ENCODE assay signal across 9 mouse cellular contexts in genomic region chr17:28163666-28164065, GRCm38 (mm10). TPM values are rescaled to one million over a fixed set of nuclear protein-coding genes. Genes with fewer than 3 reads are reported as not detected.
A peak's percentile ranks its signal among the peaks of the same experiment; 100 is the strongest.
DNase-seq lines count a peak whose midpoint lies in the region; ATAC-seq and TF ChIP-seq lines count a peak whose summit lies in the region.
"Had no signal": no experiment of that assay in that cellular context is flagged by ENCODE, and none has a peak within 500 bp of the region (broad histone marks: within the 10 kb centered on the region; RNA-seq: fewer than 3 reads in every experiment).

No protein-coding gene starts in this region.

- H3K79me2 ChIP-seq in liver, adult 2 months (ENCODE audit: control insufficient read depth, insufficient read depth, low read length) = no peaks in the 10 kb centered on the region

- no peak for ATAC-seq in hindbrain, embryonic 11.5 days (ENCODE audit: low FRiP score)
- ATAC-seq in hindbrain, embryonic 12.5 days (ENCODE audit: low FRiP score) = no peak
- peak; percentile 67 for ATAC-seq in kidney, embryonic 14.5 days (ENCODE audit: low FRiP score, low TSS enrichment)
- ATAC-seq in neural tube, embryonic 11.5 days (ENCODE audit: insufficient read depth, low FRiP score, low TSS enrichment) = no peak

- DNase-seq in hindbrain, embryonic 11.5 days (ENCODE audit: low spot score) = peak; percentile 88
- peak; percentile 91 to 93 for DNase-seq in cerebellum, postnatal 10 days
- peak; percentile 74 for DNase-seq in gastrocnemius, adult 18-20 months (ENCODE audit: low spot score)
- DNase-seq in liver, adult 2 months (ENCODE audit: extremely low read depth, low read depth, low spot score) = peak; percentile 26
- peak; percentile 81 for DNase-seq in neural tube, embryonic 11.5 days (ENCODE audit: low spot score)

- no peaks in the 10 kb centered on the region for H3K4me1 ChIP-seq in hindbrain, embryonic 11.5 days (replicated peaks; ENCODE audit: control insufficient read depth, insufficient read depth, low read length)
- peaks cover 28% of the 10 kb centered on the region for H3K4me1 ChIP-seq in hindbrain, embryonic 12.5 days
- peaks cover 9% of the 10 kb centered on the region; the same call in 1 of the 2 replicates for H3K4me1 ChIP-seq in kidney, embryonic 14.5 days (ENCODE audit: control insufficient read depth, insufficient read depth, low read length)
- H3K4me1 ChIP-seq in liver, adult 2 months (ENCODE audit: control insufficient read depth, insufficient read depth, low read length) = no peaks in the 10 kb centered on the region
- no peaks in the 10 kb centered on the region for H3K4me1 ChIP-seq in neural tube, embryonic 11.5 days (ENCODE audit: control insufficient read depth, insufficient read depth, low read length)
- H3K4me1 ChIP-seq in testis, adult 2 months (ENCODE audit: control insufficient read depth, insufficient read depth, low read length) = no peaks in the 10 kb centered on the region

- 0 out of 2 replicates have a peak, but pooled peaks cover 4% of the 10 kb centered on the region for H3K36me3 ChIP-seq in hindbrain, embryonic 11.5 days (ENCODE audit: control insufficient read depth, insufficient read depth, low read length)
- H3K36me3 ChIP-seq in hindbrain, embryonic 12.5 days = peaks cover 67% of the 10 kb centered on the region
- peaks cover 52% of the 10 kb centered on the region; the same call in 1 of the 2 replicates for H3K36me3 ChIP-seq in kidney, embryonic 14.5 days (ENCODE audit: control insufficient read depth, insufficient read depth, low read length)
- H3K36me3 ChIP-seq in liver, adult 2 months (ENCODE audit: control insufficient read depth, insufficient read depth, low read length) = no peaks in the 10 kb centered on the region
- H3K36me3 ChIP-seq in neural tube, embryonic 11.5 days (ENCODE audit: control insufficient read depth, insufficient read depth, low read length) = peaks cover 11% of the 10 kb centered on the region; the same call in 1 of the 2 replicates
- H3K36me3 ChIP-seq in testis, adult 2 months (ENCODE audit: control insufficient read depth, insufficient read depth, low read length) = no peaks in the 10 kb centered on the region

- H3K4me2 ChIP-seq in hindbrain, embryonic 11.5 days (replicated peaks; ENCODE audit: low read depth, low read length) = no peak overlapping the region
- H3K4me2 ChIP-seq in hindbrain, embryonic 12.5 days (replicated peaks) = no peak overlapping the region
- no peak overlapping the region for H3K4me2 ChIP-seq in kidney, embryonic 14.5 days (replicated peaks; ENCODE audit: low read depth, low read length)
- H3K4me2 ChIP-seq in neural tube, embryonic 11.5 days (ENCODE audit: low read depth) = no peak overlapping the region

- no peaks in the 10 kb centered on the region for H3K9me3 ChIP-seq in hindbrain, embryonic 11.5 days (ENCODE audit: control insufficient read depth, low read length)
- no peaks in the 10 kb centered on the region for H3K9me3 ChIP-seq in hindbrain, embryonic 12.5 days (replicated peaks)
- no peaks in the 10 kb centered on the region for H3K9me3 ChIP-seq in kidney, embryonic 14.5 days (ENCODE audit: control insufficient read depth, low read length)
- no peaks in the 10 kb centered on the region for H3K9me3 ChIP-seq in neural tube, embryonic 11.5 days (ENCODE audit: control insufficient read depth, low read length)

- no peak for TF ChIP-seq POLR2A in liver, adult 2 months (IDR thresholded peaks at IDR 0.05; ENCODE audit: extremely low read depth, insufficient read depth, low read length)
- TF ChIP-seq POLR2A in testis, adult 2 months (IDR thresholded peaks at IDR 0.05; ENCODE audit: control insufficient read depth, low read depth, low read length) = no peak

- H3K9ac ChIP-seq in hindbrain, embryonic 11.5 days (ENCODE audit: low read depth, low read length) = no peak overlapping the region
- H3K9ac ChIP-seq in hindbrain, embryonic 12.5 days = no peak overlapping the region
- no peak overlapping the region for H3K9ac ChIP-seq in kidney, embryonic 14.5 days (ENCODE audit: low read depth, low read length)
- no peak overlapping the region for H3K9ac ChIP-seq in liver, adult 2 months (ENCODE audit: low read depth, low read length)
- no peak overlapping the region for H3K9ac ChIP-seq in neural tube, embryonic 11.5 days (ENCODE audit: low read length)

- no peak overlapping the region for H3K27ac ChIP-seq in hindbrain, embryonic 11.5 days (ENCODE audit: low read depth, low read length)
- no peak overlapping the region for H3K27ac ChIP-seq in hindbrain, embryonic 12.5 days
- no peak overlapping the region for H3K27ac ChIP-seq in kidney, embryonic 14.5 days (ENCODE audit: low read depth, low read length)
- H3K27ac ChIP-seq in liver, adult 2 months (replicated peaks; ENCODE audit: insufficient read depth, low read depth, low read length) = no peak overlapping the region
- no peak overlapping the region for H3K27ac ChIP-seq in neural tube, embryonic 11.5 days (ENCODE audit: low read depth, low read length)
- H3K27ac ChIP-seq in testis, adult 2 months (ENCODE audit: control insufficient read depth, insufficient read depth, low read depth, low read length) = no peak overlapping the region

- H3K27me3 ChIP-seq in hindbrain, embryonic 11.5 days (ENCODE audit: control insufficient read depth, insufficient read depth, low read length) = no peaks in the 10 kb centered on the region; the same call in 1 of the 2 replicates
- 0 out of 2 replicates have a peak, but pooled peaks cover 5% of the 10 kb centered on the region for H3K27me3 ChIP-seq in hindbrain, embryonic 12.5 days
- no peaks in the 10 kb centered on the region for H3K27me3 ChIP-seq in kidney, embryonic 14.5 days (ENCODE audit: control insufficient read depth, insufficient read depth, low read length)
- no peaks in the 10 kb centered on the region for H3K27me3 ChIP-seq in liver, adult 2 months (ENCODE audit: control insufficient read depth, insufficient read depth, low read length)
- H3K27me3 ChIP-seq in neural tube, embryonic 11.5 days (ENCODE audit: control insufficient read depth, insufficient read depth, low read length) = no peaks in the 10 kb centered on the region
- H3K27me3 ChIP-seq in testis, adult 2 months (ENCODE audit: control insufficient read depth, insufficient read depth, low read length) = no peaks in the 10 kb centered on the region

- TF ChIP-seq CTCF in liver, adult 2 months (IDR thresholded peaks at IDR 0.05; ENCODE audit: low read depth, low read length) = peak; percentile 94
- peak; percentile 91 for TF ChIP-seq CTCF in testis, adult 2 months (IDR thresholded peaks at IDR 0.05; ENCODE audit: control insufficient read depth, insufficient read depth, insufficient replicate concordance, low read depth, low read length)

- no peak overlapping the region for H3K4me3 ChIP-seq in hindbrain, embryonic 11.5 days (ENCODE audit: low read depth, low read length)
- H3K4me3 ChIP-seq in hindbrain, embryonic 12.5 days = no peak overlapping the region
- H3K4me3 ChIP-seq in kidney, embryonic 14.5 days (ENCODE audit: low read length) = no peak overlapping the region
- no peak overlapping the region for H3K4me3 ChIP-seq in liver, adult 2 months (ENCODE audit: insufficient read depth, low read depth, low read length)
- no peak overlapping the region for H3K4me3 ChIP-seq in neural tube, embryonic 11.5 days (ENCODE audit: low read depth, low read length)
- no peak overlapping the region for H3K4me3 ChIP-seq in testis, adult 2 months (ENCODE audit: control insufficient read depth, low read depth, low read length)
- H3K4me3 ChIP-seq: myocyte had no signal

- WGBS in hindbrain, embryonic 11.5 days = 12% methylated on average over 6 of the region's 6 CpGs
- WGBS in hindbrain, embryonic 12.5 days = 9% methylated on average over 6 of the region's 6 CpGs
- 10% methylated on average over 6 of the region's 6 CpGs for WGBS in kidney, embryonic 14.5 days
- WGBS in liver, adult 2 months = 7% methylated on average over 6 of the region's 6 CpGs
- WGBS in neural tube, embryonic 11.5 days = 10% methylated on average over 6 of the region's 6 CpGs

RNA-seq across cellular contexts. Expression of gene Zfp523, which starts 13.3 kb away (rescaled TPM):
- 27.6 and 29.5 TPM in 2 replicates for polyA plus RNA-seq in hindbrain, embryonic 11.5 days (2014; fragmentation: Nextera tagmentation; extraction: Ambion mirVana)
- polyA plus RNA-seq in hindbrain, embryonic 12.5 days (2016; fragmentation: Nextera tagmentation; extraction: Ambion mirVana) = 50.0 and 50.6 TPM in 2 replicates
- 10 to 100 TPM; 15.8 to 16.7 TPM for total RNA-seq in gastrocnemius, adult 18-20 months (2021)
- 38.0 and 39.7 TPM in 2 replicates for polyA plus RNA-seq in kidney, embryonic 14.5 days (2014; fragmentation: Nextera tagmentation; extraction: Ambion mirVana)
- 10.4 and 13.2 TPM in 2 replicates for total RNA-seq in liver, adult 2 months (2014; rRNA removed)
- polyA plus RNA-seq in liver, adult 2 months (2012; rRNA removed) = 27.8 and 33.6 TPM in 2 replicates
- polyA plus RNA-seq in neural tube, embryonic 11.5 days (2014; fragmentation: Nextera tagmentation; extraction: Ambion mirVana) = 31.1 and 32.5 TPM in 2 replicates
- polyA plus RNA-seq in testis, adult 2 months (2012; rRNA removed) = 89.4 and 90.8 TPM in 2 replicates

RNA-seq across cellular contexts. Expression of gene Scube3, which starts 21.7 kb away (rescaled TPM):
- 8.0 and 8.6 TPM in 2 replicates for polyA plus RNA-seq in hindbrain, embryonic 11.5 days (2014; fragmentation: Nextera tagmentation; extraction: Ambion mirVana)
- 11.1 and 12.4 TPM in 2 replicates for polyA plus RNA-seq in hindbrain, embryonic 12.5 days (2016; fragmentation: Nextera tagmentation; extraction: Ambion mirVana)
- total RNA-seq in gastrocnemius, adult 18-20 months (2021) = under 1 TPM; 0.16 to 0.26 TPM
- polyA plus RNA-seq in kidney, embryonic 14.5 days (2014; fragmentation: Nextera tagmentation; extraction: Ambion mirVana) = 20.5 and 31.3 TPM in 2 replicates
- under 0.01 TPM in 1 of 2 replicates, not detected in the other for total RNA-seq in liver, adult 2 months (2014; rRNA removed)
- 0.05 and 0.06 TPM in 2 replicates for polyA plus RNA-seq in liver, adult 2 months (2012; rRNA removed)
- 8.7 and 9.4 TPM in 2 replicates for polyA plus RNA-seq in neural tube, embryonic 11.5 days (2014; fragmentation: Nextera tagmentation; extraction: Ambion mirVana)
- polyA plus RNA-seq in testis, adult 2 months (2012; rRNA removed) = 3.2 and 3.4 TPM in 2 replicates

RNA-seq across cellular contexts. Expression of gene Def6, which starts 43.9 kb away (rescaled TPM):
- 1.8 and 2.9 TPM in 2 replicates for polyA plus RNA-seq in hindbrain, embryonic 11.5 days (2014; fragmentation: Nextera tagmentation; extraction: Ambion mirVana)
- polyA plus RNA-seq in hindbrain, embryonic 12.5 days (2016; fragmentation: Nextera tagmentation; extraction: Ambion mirVana) = 5.7 and 6.1 TPM in 2 replicates
- 1 to 10 TPM; 1.1 to 1.9 TPM for total RNA-seq in gastrocnemius, adult 18-20 months (2021)
- polyA plus RNA-seq in kidney, embryonic 14.5 days (2014; fragmentation: Nextera tagmentation; extraction: Ambion mirVana) = 2.7 and 3.5 TPM in 2 replicates
- 0.28 and 0.67 TPM in 2 replicates for total RNA-seq in liver, adult 2 months (2014; rRNA removed)
- 0.31 and 1.0 TPM in 2 replicates for polyA plus RNA-seq in liver, adult 2 months (2012; rRNA removed)
- 2.1 and 2.7 TPM in 2 replicates for polyA plus RNA-seq in neural tube, embryonic 11.5 days (2014; fragmentation: Nextera tagmentation; extraction: Ambion mirVana)
- 1.7 and 2.8 TPM in 2 replicates for polyA plus RNA-seq in testis, adult 2 months (2012; rRNA removed)

Comparison
In these comparisons a context has a peak if more than half of its experiments do, and no peak if none do; other contexts are left out.
1. DNase-seq: peak in every context shown above with its lines; median percentile 92 in cerebellum, postnatal 10 days; 88 in hindbrain, embryonic 11.5 days; 81 in neural tube, embryonic 11.5 days; 74 in gastrocnemius, adult 18-20 months; 26 in liver, adult 2 months.